Mouse (Mus musculus) erythroblast, embryonic 14.5 days (primary cell): ENCODE measurements around the gene Bud13.

Experiments
- GATA1 ChIP-seq: IDR thresholded peaks from 2 replicates; pipeline ENCODE4 v1.6.1; 2012; ENCODE audit warnings: low read length, inconsistent platforms, mixed read lengths
- TAL1 ChIP-seq: IDR thresholded peaks from 3 replicates; pipeline ENCODE4 v1.6.1; 2012; ENCODE audit warnings: low read length, inconsistent platforms, mixed read lengths

GRCm38 (mm10) chr9:46309121-46309520, 26.3 kb downstream of the Bud13 start:
- no peak for TF ChIP-seq GATA1
- TF ChIP-seq TAL1, result no peak
